Mouse (Mus musculus): ENCODE results near the gene Primpol.

GRCm38 (mm10) chr8:46547245-46547644, 69.8 kb downstream of the Primpol start:
- no peak for TF ChIP-seq POLR2A (IDR thresholded peaks at IDR 0.05; ENCODE audit: control insufficient read depth, low read depth, low read length)
- TF ChIP-seq CTCF (IDR thresholded peaks at IDR 0.05; ENCODE audit: control insufficient read depth, insufficient read depth, insufficient replicate concordance, low read depth, low read length): no peak

Data from testis, adult 2 months (tissue).